In genomic region chr3:9064266-9065031, GRCm38 (mm10) we compare ENCODE assay signal across 8 mouse cellular contexts.
A peak's percentile ranks its signal among the peaks of the same experiment; 100 is the strongest.
DNase-seq lines count a peak whose midpoint lies in the region; ATAC-seq and TF ChIP-seq lines count a peak whose summit lies in the region.

No protein-coding gene starts in this region.

- no peaks in the 10 kb centered on the region for H3K4me1 ChIP-seq in heart, postnatal 0 days (ENCODE audit: control insufficient read depth, insufficient read depth)
- 0 out of 2 replicates have a peak, but pooled peaks cover 2% of the 10 kb centered on the region for H3K4me1 ChIP-seq in bone marrow macrophage, adult 2 months (ENCODE audit: control insufficient read depth, insufficient read depth, low read length)
- H3K4me1 ChIP-seq in forebrain, embryonic 13.5 days = no peaks in the 10 kb centered on the region
- no peaks in the 10 kb centered on the region for H3K4me1 ChIP-seq in intestine, postnatal 0 days (replicated peaks; ENCODE audit: control insufficient read depth, insufficient read depth, low read length)

- no peak for TF ChIP-seq POLR2A in bone marrow macrophage, adult 2 months (IDR thresholded peaks at IDR 0.05; ENCODE audit: borderline replicate concordance, low read depth, low read length)

- H3K9me3 ChIP-seq in heart, postnatal 0 days (replicated peaks; ENCODE audit: control insufficient read depth, low read length) = no peaks in the 10 kb centered on the region
- H3K9me3 ChIP-seq in forebrain, embryonic 13.5 days (replicated peaks) = no peaks in the 10 kb centered on the region
- H3K9me3 ChIP-seq in intestine, postnatal 0 days (ENCODE audit: control insufficient read depth) = no peaks in the 10 kb centered on the region

- no peak overlapping the region for H3K27ac ChIP-seq in heart, postnatal 0 days (ENCODE audit: low read depth)
- no peak overlapping the region for H3K27ac ChIP-seq in bone marrow macrophage, adult 2 months (ENCODE audit: insufficient read depth, low read depth, low read length)
- no peak overlapping the region for H3K27ac ChIP-seq in forebrain, embryonic 13.5 days
- peak overlapping the region; percentile 23; the same call in 1 of the 2 replicates for H3K27ac ChIP-seq in intestine, postnatal 0 days (ENCODE audit: low read depth, low read length)

- no peak overlapping the region for H3K4me3 ChIP-seq in heart, postnatal 0 days (ENCODE audit: low read depth, low read length)
- H3K4me3 ChIP-seq in bone marrow macrophage, adult 2 months (ENCODE audit: insufficient read depth, low read length) = no peak overlapping the region
- no peak overlapping the region for H3K4me3 ChIP-seq in forebrain, embryonic 13.5 days
- no peak overlapping the region for H3K4me3 ChIP-seq in intestine, postnatal 0 days (ENCODE audit: low read depth, low read length)

- no peaks in the 10 kb centered on the region for H3K27me3 ChIP-seq in heart, postnatal 0 days (ENCODE audit: control insufficient read depth, insufficient read depth, low read length)
- no peaks in the 10 kb centered on the region for H3K27me3 ChIP-seq in forebrain, embryonic 13.5 days
- H3K27me3 ChIP-seq in intestine, postnatal 0 days (replicated peaks; ENCODE audit: control insufficient read depth, insufficient read depth, low read length) = no peaks in the 10 kb centered on the region

- intact Hi-C loops in left cerebral cortex, postnatal 25 days (cut with DNase I) = loop anchor here (2.0 to 10.0 kb wide), 3 partner anchors 108 to 550 kb away; no protein-coding TSS in a partner anchor

- peak; percentile 42 for DNase-seq in heart, postnatal 0 days (ENCODE audit: low spot score)
- no peak for DNase-seq in heart, adult 9 months (ENCODE audit: low spot score in 2 of 2)
- DNase-seq in left cerebral cortex, postnatal 25 days (ENCODE audit: low spot score in 2 of 2) = peak; percentile 54 to 67
- DNase-seq in naive thymus-derived CD4-positive, alpha-beta T cell, adult 2 months (ENCODE audit: low read depth) = peak; percentile 31
- peak; percentile 43 for DNase-seq in thymus, postnatal 0 days (ENCODE audit: low spot score)

- 36% methylated on average over 15 of the region's 15 CpGs for WGBS in heart, postnatal 0 days
- WGBS in forebrain, embryonic 13.5 days = 47% methylated on average over 15 of the region's 15 CpGs
- 35% methylated on average over 15 of the region's 15 CpGs for WGBS in intestine, postnatal 0 days

- H3K9ac ChIP-seq in heart, postnatal 0 days (replicated peaks; ENCODE audit: low read depth, low read length) = no peak overlapping the region
- H3K9ac ChIP-seq in forebrain, embryonic 13.5 days = no peak overlapping the region
- no peak overlapping the region for H3K9ac ChIP-seq in intestine, postnatal 0 days (ENCODE audit: low read depth, low read length)

- H3K36me3 ChIP-seq in heart, postnatal 0 days (replicated peaks; ENCODE audit: control insufficient read depth, insufficient read depth, low read length) = no peaks in the 10 kb centered on the region
- no peaks in the 10 kb centered on the region for H3K36me3 ChIP-seq in forebrain, embryonic 13.5 days (ENCODE audit: poor library complexity, severe bottlenecking)
- no peaks in the 10 kb centered on the region for H3K36me3 ChIP-seq in intestine, postnatal 0 days (ENCODE audit: control insufficient read depth, insufficient read depth)

- H3K4me2 ChIP-seq in heart, postnatal 0 days (ENCODE audit: low read depth, low read length) = no peak overlapping the region
- no peak overlapping the region for H3K4me2 ChIP-seq in forebrain, embryonic 13.5 days
- H3K4me2 ChIP-seq in intestine, postnatal 0 days (replicated peaks; ENCODE audit: low read depth) = no peak overlapping the region

- TF ChIP-seq EP300 in heart, postnatal 0 days (IDR thresholded peaks at IDR 0.05; ENCODE audit: low read depth) = no peak

- TF ChIP-seq CTCF in heart, postnatal 0 days (IDR thresholded peaks at IDR 0.05; ENCODE audit: low read depth) = peak; percentile 60
- 0 out of 2 replicates have a peak, but pooled peaks have one; percentile 14 for TF ChIP-seq CTCF in bone marrow macrophage, adult 2 months (IDR thresholded peaks at IDR 0.05; ENCODE audit: low read depth, low read length)
- TF ChIP-seq CTCF in intestine, postnatal 0 days (IDR thresholded peaks at IDR 0.05; ENCODE audit: low read depth) = peak; percentile 78

- ATAC-seq in heart, postnatal 0 days (ENCODE audit: insufficient read depth, low read depth) = no peak
- ATAC-seq in forebrain, embryonic 13.5 days = 0 out of 2 replicates have a peak, but pooled peaks have one; percentile 51
- no peak for ATAC-seq in intestine, postnatal 0 days

Comparison
In these comparisons a context has a peak if more than half of its experiments do, and no peak if none do; other contexts are left out.
1. DNase-seq: peak in heart, postnatal 0 days (single experiment), left cerebral cortex, postnatal 25 days (2 of 2), naive thymus-derived CD4-positive, alpha-beta T cell, adult 2 months (single experiment) and thymus, postnatal 0 days (single experiment); none in heart, adult 9 months (0 of 2).
2. CTCF ChIP-seq: peak in every context shown above with its lines; median percentile 78 in intestine, postnatal 0 days; 60 in heart, postnatal 0 days; 14 in bone marrow macrophage, adult 2 months.